Mouse (Mus musculus): ENCODE results near the gene Trim63.

- no peak for TF ChIP-seq POLR2A (IDR thresholded peaks at IDR 0.05; ENCODE audit: insufficient read length, low read depth)
- TF ChIP-seq MAX (IDR thresholded peaks at IDR 0.05; ENCODE audit: low read depth) = no peak
- TF ChIP-seq USF1 (IDR thresholded peaks at IDR 0.05; ENCODE audit: low read depth) = no peak
- no peak for TF ChIP-seq POLR2AphosphoS2 (IDR thresholded peaks at IDR 0.05; ENCODE audit: insufficient read length, low read depth)
- no peak for TF ChIP-seq MYOD1 (IDR thresholded peaks at IDR 0.05; ENCODE audit: control insufficient read depth in 1 of 3, insufficient read length in 2 of 3, low read depth in 2 of 3)
- no peak for TF ChIP-seq CEBPB (IDR thresholded peaks at IDR 0.05; ENCODE audit: insufficient read depth, poor library complexity, severe bottlenecking)
Measured at GRCm38 (mm10) chr4:134353527-134354409, 38.8 kb downstream of the Trim63 start.
